Mouse (Mus musculus): ENCODE data around the gene Gabpb1.

DNA sequence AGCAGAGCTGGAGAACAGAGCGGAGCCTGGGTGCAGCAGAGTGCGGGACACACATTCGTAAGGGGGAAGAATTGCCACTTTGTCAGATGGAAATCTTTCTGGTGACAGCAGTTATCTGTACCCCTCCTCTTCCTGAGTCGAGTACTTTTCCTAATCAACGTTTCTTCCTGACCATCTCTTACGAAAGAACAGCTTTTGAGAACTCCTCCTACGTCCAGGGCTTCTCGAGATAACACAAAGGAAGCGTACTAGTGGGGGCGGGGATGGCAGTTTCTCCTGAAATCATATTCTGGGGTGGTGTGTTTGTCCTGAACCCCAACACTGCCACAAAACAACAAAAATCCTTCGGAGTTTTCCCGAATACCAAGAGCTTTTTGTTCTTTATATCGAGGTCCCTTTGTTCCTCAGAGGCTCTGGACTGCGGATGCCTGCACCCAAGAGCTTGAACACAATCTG, 56.9 kb downstream of the Gabpb1 start, which contains the start of gene Hdc:
- TF ChIP-seq POLR2A (IDR thresholded peaks at IDR 0.05; ENCODE audit: low read depth, low read length) (no peak), CTCF (IDR thresholded peaks at IDR 0.05; ENCODE audit: borderline replicate concordance, insufficient read depth, low read length) (no peak)
